Mouse (Mus musculus) intestine, embryonic 14.5 days (tissue): ENCODE results near the gene Fcgr2b. TPM values are rescaled to one million over a fixed set of nuclear protein-coding genes. Genes with fewer than 3 reads are reported as not detected.
"Not testable (repeated sequence)": the region's sequence is repeated elsewhere in the genome, so short reads cannot be mapped to it uniquely, and the experiment has no call there.

ENCODE experiments used
- ATAC-seq: fragments of 200-750 bp; cut with Nextera tagmentation; replicated peaks from 2 replicates; pipeline ENCODE4 v1.8.0; 2017; ENCODE audit warnings: low read depth, moderate number of reproducible peaks, moderate TSS enrichment, moderate library complexity; ENCODE audit not compliant: low FRiP score, low TSS enrichment
- DNase-seq: peaks from one replicate; pipeline ENCODE4 v3.0.0-alpha.2; 2018; ENCODE audit warnings: low spot score
- H3K27ac ChIP-seq: fragments of 300-500 bp; sonication (generic); 2 replicates; pipeline ENCODE4 v1.5.1; 2014; ENCODE audit warnings: low read depth, mild to moderate bottlenecking, control low read depth
- H3K27me3 ChIP-seq: fragments of 300-500 bp; sonication (generic); replicated peaks from 2 replicates; pipeline ENCODE4 v1.6.1; 2014; ENCODE audit warnings: low read length, control low read depth; ENCODE audit not compliant: control insufficient read depth, insufficient read depth
- H3K36me3 ChIP-seq: fragments of 300-500 bp; sonication (generic); 2 replicates; pipeline ENCODE4 v1.6.1; 2014; ENCODE audit warnings: low read length, control low read depth; ENCODE audit not compliant: control insufficient read depth, insufficient read depth
- H3K4me1 ChIP-seq: fragments of 300-500 bp; sonication (generic); replicated peaks from 2 replicates; pipeline ENCODE4 v1.6.1; 2014; ENCODE audit warnings: low read length, control low read depth, mixed read lengths; ENCODE audit not compliant: control insufficient read depth, insufficient read depth
- H3K4me2 ChIP-seq: fragments of 300-500 bp; sonication (generic); 2 replicates; pipeline ENCODE4 v1.6.1; 2014; ENCODE audit warnings: low read length
- H3K4me3 ChIP-seq: fragments of 300-500 bp; sonication (generic); 2 replicates; pipeline ENCODE4 v1.5.1; 2014; ENCODE audit warnings: low read depth, low read length, control low read depth, mixed read lengths
- H3K9ac ChIP-seq: fragments of 300-500 bp; sonication (generic); 2 replicates; pipeline ENCODE4 v1.6.1; 2014; ENCODE audit warnings: mild to moderate bottlenecking, low read length
- H3K9me3 ChIP-seq: fragments of 300-500 bp; sonication (generic); 2 replicates; pipeline ENCODE4 v1.6.1; 2016; ENCODE audit warnings: low read length, control low read depth; ENCODE audit not compliant: control insufficient read depth
- WGBS: fragments of 180-500 bp; shearing (Covaris S2); extraction: QIAGEN DNeasy Blood & Tissue Kit; methylation state at CpG from one replicate; pipeline ENCODE4 v1.1.7; 2014; 5-methylcytosine and 5-hydroxymethylcytosine counted together
- polyA plus RNA-seq: library from polyadenylated mRNA; unstranded; fragments of >200 nt; fragmentation: Nextera tagmentation; extraction: Ambion mirVana; gene quantifications from 2 replicates; pipeline ENCODE4 v1.2.1, GENCODE M21; 2014

Gene Fcgr2b
- polyA plus RNA-seq, 1 experiment from 2014 or later = 1.1 TPM

GRCm38 (mm10) chr1:170953192-170953591, 23.2 kb downstream of the Fcgr2b start:
- 89% methylated on average over 2 of the region's 2 CpGs for WGBS
- Histone ChIP-seq H3K27me3 (no peaks in the 10 kb centered on the region), H3K4me2 (no peak overlapping the region), H3K9ac (no peak overlapping the region), H3K4me3 (no peak overlapping the region), H3K4me1 (no peaks in the 10 kb centered on the region), H3K36me3 (no peaks in the 10 kb centered on the region), H3K27ac (no peak overlapping the region), H3K9me3 (no peaks in the 10 kb centered on the region)
- ATAC-seq (no peak), DNase-seq (no peak)

DNA sequence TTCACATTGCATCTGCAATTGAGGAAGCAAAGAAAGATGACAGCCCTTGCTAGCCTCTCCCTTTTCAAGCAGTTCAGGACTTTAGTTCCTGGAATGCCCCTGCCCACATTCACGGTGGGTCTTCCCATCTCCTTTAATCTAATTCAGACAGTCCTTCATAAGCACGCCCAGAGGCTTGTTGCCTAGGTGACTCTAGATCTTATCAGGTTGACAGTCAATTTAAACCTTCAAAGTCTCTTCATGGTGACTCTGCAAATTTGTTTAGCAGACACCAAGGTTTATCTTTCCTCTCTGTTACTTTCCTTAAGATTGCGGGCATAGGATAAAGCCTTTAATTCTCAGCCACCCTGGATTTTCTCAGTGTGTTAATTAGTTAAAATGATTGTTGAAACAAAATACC, 25.6 kb downstream of the Fcgr2b start:
- Histone ChIP-seq H3K9me3 (peaks cover 4% of the 10 kb centered on the region; the same call in 1 of the 2 replicates), H3K9ac (no peak overlapping the region), H3K4me2 (no peak overlapping the region), H3K27me3 (no peaks in the 10 kb centered on the region), H3K4me3 (no peak overlapping the region), H3K36me3 (no peaks in the 10 kb centered on the region), H3K4me1 (no peaks in the 10 kb centered on the region), H3K27ac (no peak overlapping the region)
- 24% methylated on average over 3 of the region's 3 CpGs for WGBS
- DNase-seq (no peak), ATAC-seq (no peak)

DNA sequence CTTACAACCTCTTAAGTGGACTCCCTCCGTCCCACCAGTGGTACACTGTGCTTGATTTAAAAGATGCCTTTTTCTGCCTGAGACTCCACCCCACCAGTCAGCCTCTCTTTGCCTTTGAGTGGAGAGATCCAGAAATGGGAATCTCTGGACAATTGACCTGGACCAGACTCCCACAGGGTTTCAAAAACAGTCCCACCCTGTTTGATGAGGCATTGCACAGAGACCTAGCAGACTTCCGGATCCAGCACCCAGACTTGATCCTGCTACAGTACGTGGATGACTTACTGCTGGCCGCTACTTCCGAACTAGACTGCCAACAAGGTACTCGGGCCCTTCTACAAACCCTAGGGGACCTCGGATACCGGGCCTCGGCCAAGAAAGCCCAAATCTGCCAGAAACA, 31.4 kb downstream of the Fcgr2b start:
- H3K4me2 ChIP-seq, H3K36me3 ChIP-seq, H3K27ac ChIP-seq, H3K9me3 ChIP-seq, H3K4me3 ChIP-seq, H3K27me3 ChIP-seq, ATAC-seq, H3K4me1 ChIP-seq, DNase-seq, H3K9ac ChIP-seq: not testable (repeated sequence)
- WGBS = 95% methylated on average over 2 of the region's 9 CpGs

GRCm38 (mm10) chr1:170944151-170944550, 32.2 kb downstream of the Fcgr2b start:
- H3K4me3 ChIP-seq, ATAC-seq, H3K4me2 ChIP-seq, H3K4me1 ChIP-seq, H3K9ac ChIP-seq, DNase-seq, H3K27me3 ChIP-seq, H3K27ac ChIP-seq, H3K36me3 ChIP-seq, H3K9me3 ChIP-seq: not testable (repeated sequence)
- WGBS = 95% methylated on average over 9 of the region's 9 CpGs

DNA sequence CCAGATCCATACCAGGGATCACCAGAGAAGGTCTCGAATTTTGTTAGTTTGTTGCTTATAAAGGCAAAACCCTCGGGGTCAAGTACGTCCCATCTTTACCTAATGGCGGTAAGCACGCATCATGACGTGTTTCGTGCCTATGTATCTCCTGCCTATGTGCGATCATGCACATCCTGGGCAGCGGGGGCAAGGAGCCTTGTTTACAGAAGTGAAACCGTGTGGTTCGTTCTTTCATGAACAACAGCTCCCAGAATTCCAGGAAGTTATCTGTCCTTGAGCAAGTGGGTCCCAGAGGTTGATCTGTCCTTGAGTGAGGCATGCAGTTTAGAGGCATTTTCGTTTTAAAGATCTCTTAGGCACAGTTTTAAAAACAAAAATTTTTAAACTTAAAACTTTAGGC, 37.1 kb downstream of the Fcgr2b start:
- Histone ChIP-seq H3K9me3 (0 out of 2 replicates have a peak, but pooled peaks cover 5% of the 10 kb centered on the region), H3K27me3 (no peaks in the 10 kb centered on the region), H3K9ac (no peak overlapping the region), H3K4me2 (no peak overlapping the region), H3K4me1 (no peaks in the 10 kb centered on the region), H3K4me3 (no peak overlapping the region), H3K27ac (no peak overlapping the region), H3K36me3 (no peaks in the 10 kb centered on the region)
- DNase-seq (no peak), ATAC-seq (no peak)
- 82% methylated on average over 12 of the region's 12 CpGs for WGBS

DNA sequence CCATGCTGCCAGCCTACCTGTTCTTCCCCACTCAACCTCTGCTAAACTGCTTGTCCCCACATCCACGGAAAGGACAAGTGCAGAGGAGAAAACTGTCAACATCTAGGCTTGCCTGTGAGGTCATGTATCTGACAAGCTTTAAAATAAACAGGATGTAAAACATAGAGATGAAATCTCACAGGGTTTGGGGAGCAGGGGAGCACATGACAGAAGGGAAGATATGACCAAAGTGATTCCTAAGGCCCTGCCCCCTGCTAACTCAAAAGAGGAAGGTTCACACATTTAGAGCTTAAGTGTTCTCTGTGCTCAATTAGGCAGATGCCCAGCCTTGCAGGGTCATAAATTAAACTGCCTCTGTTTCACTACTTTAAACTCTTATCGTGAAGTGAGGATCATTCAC, 42.0 kb downstream of the Fcgr2b start:
- 40% methylated on average over 2 of the region's 2 CpGs for WGBS
- Histone ChIP-seq H3K9me3 (0 out of 2 replicates have a peak, but pooled peaks cover 5% of the 10 kb centered on the region), H3K27me3 (no peaks in the 10 kb centered on the region), H3K4me2 (no peak overlapping the region), H3K9ac (no peak overlapping the region), H3K4me3 (no peak overlapping the region), H3K27ac (no peak overlapping the region), H3K36me3 (no peaks in the 10 kb centered on the region), H3K4me1 (no peaks in the 10 kb centered on the region)
- no peak for DNase-seq
- ATAC-seq = no peak

- Histone ChIP-seq H3K4me3 (no peak overlapping the region), H3K36me3 (no peaks in the 10 kb centered on the region), H3K4me2 (no peak overlapping the region), H3K27me3 (no peaks in the 10 kb centered on the region), H3K9me3 (0 out of 2 replicates have a peak, but pooled peaks cover 5% of the 10 kb centered on the region), H3K9ac (no peak overlapping the region), H3K4me1 (no peaks in the 10 kb centered on the region), H3K27ac (no peak overlapping the region)
- no peak for ATAC-seq
- WGBS = 80% methylated on average over 1 of the region's 1 CpGs
- no peak for DNase-seq
Observed at GRCm38 (mm10) chr1:170933940-170934339, 42.4 kb downstream of the Fcgr2b start.

- Histone ChIP-seq H3K4me1 (no peaks in the 10 kb centered on the region), H3K4me2 (no peak overlapping the region), H3K27ac (no peak overlapping the region), H3K4me3 (no peak overlapping the region), H3K9me3 (0 out of 2 replicates have a peak, but pooled peaks cover 5% of the 10 kb centered on the region), H3K9ac (no peak overlapping the region), H3K27me3 (no peaks in the 10 kb centered on the region), H3K36me3 (no peaks in the 10 kb centered on the region)
- 75% methylated on average over 6 of the region's 6 CpGs for WGBS
- no peak for ATAC-seq
- DNase-seq = no peak
Observed at GRCm38 (mm10) chr1:170933386-170933920, 42.9 kb downstream of the Fcgr2b start.

DNA sequence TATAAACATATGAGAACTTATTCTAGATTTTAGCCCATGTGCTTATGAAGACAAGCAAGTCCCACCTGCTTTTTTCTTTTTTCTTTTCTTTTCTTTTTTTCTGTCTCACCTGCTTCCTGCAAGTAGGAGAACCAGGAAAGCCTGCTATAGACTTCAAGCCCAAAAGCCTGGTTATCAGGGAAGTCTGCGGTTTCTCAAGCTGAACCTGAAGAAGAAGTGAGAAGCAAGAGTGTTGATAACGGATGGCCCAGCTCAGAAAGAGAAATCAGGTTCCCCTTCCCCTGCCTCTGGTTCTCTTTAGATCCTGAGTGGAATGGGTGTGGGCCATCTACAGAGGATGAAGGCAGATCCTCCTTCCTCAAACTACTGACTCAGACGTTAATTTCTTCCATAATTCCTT, 44.3 kb downstream of the Fcgr2b start:
- Histone ChIP-seq H3K27me3 (no peaks in the 10 kb centered on the region), H3K36me3 (no peaks in the 10 kb centered on the region)
- DNase-seq = no peak

More for the DNA sequence above, 44.3 kb downstream of the Fcgr2b start:
- no peak for ATAC-seq
- Histone ChIP-seq H3K4me2 (no peak overlapping the region), H3K27ac (no peak overlapping the region), H3K9me3 (0 out of 2 replicates have a peak, but pooled peaks cover 5% of the 10 kb centered on the region), H3K9ac (no peak overlapping the region), H3K4me3 (no peak overlapping the region), H3K4me1 (no peaks in the 10 kb centered on the region)
- 81% methylated on average over 3 of the region's 3 CpGs for WGBS
